Mouse (Mus musculus) fibroblast of lung, adult 2 months (primary cell): ENCODE measurements at regions not wholly inside any gene's neighbourhood (a gene's known extent, or its start where the extent isn't known, plus 50 kb on each side); places are given as distances from the start of the nearest gene placed in this dataset.
A peak's percentile ranks its signal among the peaks of the same experiment; 100 is the strongest.

Experiments
- DNase-seq: peaks from one replicate; pipeline ENCODE4 v3.0.0-alpha.2; 2011; ENCODE audit warnings: low read depth

GRCm38 (mm10) chr9:61862071-61862480, 52.3 kb downstream of the Rplp1 start:
- no peak for DNase-seq

- peak; percentile 46 for DNase-seq
These were observed 54.2 kb downstream of the Rplp1 start for GRCm38 (mm10) chr9:61860147-61860546.

GRCm38 (mm10) chr9:61859438-61859837, 54.9 kb downstream of the Rplp1 start:
- no peak for DNase-seq

GRCm38 (mm10) chr9:61857817-61858216, 56.5 kb downstream of the Rplp1 start:
- no peak for DNase-seq

GRCm38 (mm10) chr9:61856686-61857085, 57.7 kb downstream of the Rplp1 start:
- no peak for DNase-seq

- DNase-seq, result no peak
These were observed 58.7 kb downstream of the Rplp1 start for GRCm38 (mm10) chr9:61855686-61856085.

- no peak for DNase-seq
These were observed 60.5 kb downstream of the Rplp1 start for GRCm38 (mm10) chr9:61853841-61854240.

- no peak for DNase-seq
These were observed 63.0 kb downstream of the Rplp1 start for GRCm38 (mm10) chr9:61851331-61851730.

GRCm38 (mm10) chr9:61848401-61848800, 65.9 kb downstream of the Rplp1 start:
- DNase-seq, result peak; percentile 36

- no peak for DNase-seq
These were observed 66.8 kb downstream of the Rplp1 start for GRCm38 (mm10) chr9:61847496-61847895.

- no peak for DNase-seq
These were observed 69.7 kb downstream of the Rplp1 start for GRCm38 (mm10) chr9:61844645-61845044.

- DNase-seq, result no peak
These were observed 70.2 kb downstream of the Rplp1 start for GRCm38 (mm10) chr9:61844141-61844540.

GRCm38 (mm10) chr9:61843513-61843912, 70.8 kb downstream of the Rplp1 start:
- DNase-seq, result no peak

GRCm38 (mm10) chr9:61842384-61842783, 72.0 kb downstream of the Rplp1 start:
- DNase-seq, result no peak

GRCm38 (mm10) chr9:61841222-61841621, 73.1 kb downstream of the Rplp1 start:
- DNase-seq, result no peak

- DNase-seq, result no peak
These were observed 74.0 kb downstream of the Rplp1 start for GRCm38 (mm10) chr9:61840353-61840752.

- DNase-seq, result no peak
These were observed 81.1 kb downstream of the Rplp1 start for GRCm38 (mm10) chr9:61833226-61833625.

GRCm38 (mm10) chr9:61830236-61830635, 84.1 kb downstream of the Rplp1 start:
- DNase-seq, result no peak

- no peak for DNase-seq
These were observed 84.6 kb downstream of the Rplp1 start for GRCm38 (mm10) chr9:61829736-61830135.

GRCm38 (mm10) chr9:61829301-61829700, 85.0 kb downstream of the Rplp1 start:
- DNase-seq, result no peak

- DNase-seq, result no peak
These were observed 86.6 kb downstream of the Rplp1 start for GRCm38 (mm10) chr9:61827721-61828120.

- no peak for DNase-seq
These were observed 87.3 kb downstream of the Rplp1 start for GRCm38 (mm10) chr9:61827014-61827413.

- no peak for DNase-seq
These were observed 87.9 kb downstream of the Rplp1 start for GRCm38 (mm10) chr9:61826415-61826814.

GRCm38 (mm10) chr9:61825804-61826203, 88.5 kb downstream of the Rplp1 start:
- no peak for DNase-seq

- no peak for DNase-seq
These were observed 94.5 kb downstream of the Rplp1 start for GRCm38 (mm10) chr9:61819836-61820235.
